Mouse (Mus musculus): ENCODE data around the gene Zfp385a. TPM values are rescaled to one million over a fixed set of nuclear protein-coding genes. Genes with fewer than 3 reads are reported as not detected.

Gene Zfp385a
- polyA plus RNA-seq, 1 experiment from 2014 or later = 20.5 TPM

GRCm38 (mm10) chr15:103268903-103269302 is 71.0 kb downstream of the Zfp385a start:
- H3K4me3 ChIP-seq = no peak overlapping the region
- H3K36me3 ChIP-seq = no peaks in the 10 kb centered on the region
- H3K27me3 ChIP-seq = no peaks in the 10 kb centered on the region
- 83% methylated on average over 4 of the region's 4 CpGs for WGBS
- H3K4me1 ChIP-seq = peaks cover 6% of the 10 kb centered on the region
- H3K27ac ChIP-seq = no peak overlapping the region
- H3K9me3 ChIP-seq (replicated peaks) = no peaks in the 10 kb centered on the region
- no peak overlapping the region for H3K4me2 ChIP-seq (replicated peaks)
- ATAC-seq (ENCODE audit: low FRiP score) = no peak
- H3K9ac ChIP-seq = no peak overlapping the region

- ATAC-seq (ENCODE audit: low FRiP score) = no peak
- no peak overlapping the region for H3K4me3 ChIP-seq
- H3K27me3 ChIP-seq = no peaks in the 10 kb centered on the region
- H3K27ac ChIP-seq = no peak overlapping the region
- no peaks in the 10 kb centered on the region for H3K9me3 ChIP-seq (replicated peaks)
- no peaks in the 10 kb centered on the region for H3K36me3 ChIP-seq
- WGBS = 92% methylated on average over 2 of the region's 2 CpGs
- H3K4me2 ChIP-seq (replicated peaks) = no peak overlapping the region
- no peak overlapping the region for H3K9ac ChIP-seq
- no peaks in the 10 kb centered on the region for H3K4me1 ChIP-seq
Observed at GRCm38 (mm10) chr15:103264794-103265193, 75.1 kb downstream of the Zfp385a start.

MicroRNAs within 50 kb of the gene (microRNA counts, 519-probe panel; counts per million panel counts)
- 4,579 counts per million, percentile 87 among the panel's probes with 10 or more counts for microRNA mmu-miR-148b

Small RNA genes within 50 kb of the gene (microRNA-seq; reads per million reads assigned to microRNA genes)
- 285 reads per million, percentile 61 among the genes with 10 or more reads in this experiment for gene Mir148b
- gene Mir6963 = 0.81 reads per million

Other genes starting within 250 kb of the Zfp385a start
- 31.3 and 34.4 TPM in 2 replicates for gene Smug1, start 173.0 kb downstream of the Zfp385a start, polyA plus RNA-seq (2016; fragmentation: Nextera tagmentation; extraction: Ambion mirVana)
- 188 and 190 TPM in 2 replicates for gene Cbx5, start 100.3 kb downstream of the Zfp385a start, polyA plus RNA-seq (2016; fragmentation: Nextera tagmentation; extraction: Ambion mirVana)
- 1,137 and 1,149 TPM in 2 replicates for gene Hnrnpa1, start 99.7 kb downstream of the Zfp385a start, polyA plus RNA-seq (2016; fragmentation: Nextera tagmentation; extraction: Ambion mirVana)
- gene Nfe2, start 81.7 kb downstream of the Zfp385a start, polyA plus RNA-seq (2016; fragmentation: Nextera tagmentation; extraction: Ambion mirVana) = 5.1 and 5.4 TPM in 2 replicates
- 235 and 247 TPM in 2 replicates for gene Copz1, start 67.4 kb downstream of the Zfp385a start, polyA plus RNA-seq (2016; fragmentation: Nextera tagmentation; extraction: Ambion mirVana)
- gene Gpr84, start 29.5 kb downstream of the Zfp385a start, polyA plus RNA-seq (2016; fragmentation: Nextera tagmentation; extraction: Ambion mirVana) = 0.36 and 0.51 TPM in 2 replicates
- gene Itga5, start 26.7 kb upstream of the Zfp385a start, polyA plus RNA-seq (2016; fragmentation: Nextera tagmentation; extraction: Ambion mirVana) = 26.8 and 27.0 TPM in 2 replicates
- gene Gtsf1, start 90.4 kb upstream of the Zfp385a start, polyA plus RNA-seq (2016; fragmentation: Nextera tagmentation; extraction: Ambion mirVana) = not detected in 2 replicates
- not detected in 2 replicates for gene Gtsf2, start 108.4 kb upstream of the Zfp385a start, polyA plus RNA-seq (2016; fragmentation: Nextera tagmentation; extraction: Ambion mirVana)
- gene Nckap1l, start 113.7 kb upstream of the Zfp385a start, polyA plus RNA-seq (2016; fragmentation: Nextera tagmentation; extraction: Ambion mirVana) = 2.1 TPM in 2 replicates
- 51.6 and 54.2 TPM in 2 replicates for gene Pde1b, start 162.9 kb upstream of the Zfp385a start, polyA plus RNA-seq (2016; fragmentation: Nextera tagmentation; extraction: Ambion mirVana)
- 55.2 and 56.1 TPM in 2 replicates for gene Ppp1r1a, start 197.9 kb upstream of the Zfp385a start, polyA plus RNA-seq (2016; fragmentation: Nextera tagmentation; extraction: Ambion mirVana)
- not detected in 2 replicates for gene Glycam1, start 225.0 kb upstream of the Zfp385a start, polyA plus RNA-seq (2016; fragmentation: Nextera tagmentation; extraction: Ambion mirVana)

Data from hindbrain, embryonic 12.5 days (tissue).